Mouse (Mus musculus): ENCODE data around the gene Hyal3. TPM values are rescaled to one million over a fixed set of nuclear protein-coding genes. Genes with fewer than 3 reads are reported as not detected.

Gene Hyal3
- total and polyA plus RNA-seq, 2 experiments from 2014 or later: 1.8 to 4.3 TPM

DNA sequence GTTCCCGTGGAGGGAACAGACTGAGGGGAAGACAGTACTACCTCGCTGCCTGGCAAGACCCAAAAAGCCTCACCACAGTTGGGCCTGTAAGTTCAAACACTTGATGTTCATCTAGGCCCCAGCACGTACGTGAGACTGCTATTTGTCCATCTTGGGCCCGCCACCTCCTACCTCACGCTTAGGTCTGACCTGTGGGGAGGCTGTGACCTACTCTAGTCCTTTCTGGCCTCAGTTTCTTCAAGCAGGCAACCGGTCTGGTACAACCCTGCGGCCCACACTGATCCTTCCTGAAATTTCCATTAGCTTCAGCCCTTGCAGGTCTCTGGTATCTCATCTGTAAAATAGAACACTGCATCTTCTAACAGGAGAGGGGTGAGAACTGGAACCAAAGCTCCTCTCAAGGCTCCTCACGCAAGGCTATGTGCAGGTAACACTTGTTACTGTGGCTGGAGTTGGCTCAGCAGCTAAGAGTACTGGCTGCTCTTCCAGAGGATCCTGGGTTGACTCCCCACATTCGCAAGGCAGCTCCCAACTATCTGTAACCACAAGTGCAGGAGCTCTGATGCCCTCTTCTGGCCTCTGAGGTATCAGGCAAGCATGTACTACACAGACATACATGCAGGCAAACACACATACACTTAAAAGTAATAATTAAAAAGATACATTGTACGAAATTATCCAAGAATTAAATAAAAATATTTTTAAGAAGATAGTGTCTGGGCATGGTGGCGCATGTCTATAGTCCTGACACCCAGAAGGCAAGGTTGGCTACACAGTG is 44.9 kb downstream of the Hyal3 start:
- ATAC-seq (ENCODE audit: low FRiP score) (no peak), DNase-seq (ENCODE audit: low spot score) (no peak)
- Histone ChIP-seq H3K9me3 (ENCODE audit: low read length) (no peaks in the 10 kb centered on the region), H3K4me2 (ENCODE audit: low read depth, low read length, poor library complexity, severe bottlenecking) (no peak overlapping the region), H3K27me3 (ENCODE audit: insufficient read depth, low read length) (no peaks in the 10 kb centered on the region), H3K4me1 (ENCODE audit: insufficient read depth, low read length) (peaks cover 36% of the 10 kb centered on the region), H3K4me3 (ENCODE audit: low read depth, low read length) (no peak overlapping the region), H3K36me3 (ENCODE audit: insufficient read depth, low read length) (peaks cover 13% of the 10 kb centered on the region; the same call in 1 of the 2 replicates), H3K9ac (replicated peaks; ENCODE audit: low read length, poor library complexity, severe bottlenecking) (no peak overlapping the region), H3K27ac (ENCODE audit: low read depth, low read length) (peak overlapping the region; percentile 95)
- WGBS: 85% methylated on average over 12 of the region's 12 CpGs
- peak; percentile 69 for TF ChIP-seq CTCF (IDR thresholded peaks at IDR 0.05)

DNA sequence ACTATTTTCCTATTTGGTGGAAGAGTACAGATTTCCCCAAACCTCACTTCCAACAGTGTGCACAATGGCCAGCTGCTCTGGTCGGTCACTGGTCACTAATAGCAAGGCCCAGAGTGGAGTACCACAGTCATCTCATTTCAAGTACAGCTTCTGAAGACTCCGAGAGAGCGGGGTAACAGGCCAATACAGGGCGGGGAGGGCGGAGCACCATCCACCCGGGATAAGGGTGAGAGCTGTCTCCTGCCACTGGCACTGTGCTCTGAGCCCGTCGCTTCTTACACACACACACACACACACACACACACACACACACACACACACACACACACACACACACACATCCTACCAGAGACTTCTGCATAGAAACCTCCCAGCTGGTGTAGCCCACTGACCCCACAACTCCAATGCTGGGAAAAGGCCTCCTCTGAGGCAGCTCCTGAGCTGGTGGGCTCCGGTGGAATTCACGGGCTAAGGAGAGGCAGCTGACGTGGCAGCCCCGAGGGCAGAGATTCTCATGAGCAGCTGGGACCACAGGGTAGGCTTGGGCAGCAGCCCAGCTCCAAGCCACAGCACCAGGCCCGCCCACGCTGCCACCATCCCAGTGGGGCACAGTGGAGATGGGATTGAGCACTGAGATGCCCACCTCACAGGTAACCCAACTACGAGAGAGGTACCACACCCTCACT is 45.7 kb downstream of the Hyal3 start:
- Histone ChIP-seq H3K9ac (replicated peaks; ENCODE audit: low read length, poor library complexity, severe bottlenecking) (peak overlapping the region; percentile 34; the same call in 1 of the 2 replicates), H3K4me1 (ENCODE audit: insufficient read depth, low read length) (peaks cover 42% of the 10 kb centered on the region), H3K4me3 (ENCODE audit: low read depth, low read length) (no peak overlapping the region), H3K27ac (ENCODE audit: low read depth, low read length) (peak overlapping the region; percentile 95), H3K36me3 (ENCODE audit: insufficient read depth, low read length) (peaks cover 13% of the 10 kb centered on the region; the same call in 1 of the 2 replicates), H3K9me3 (ENCODE audit: low read length) (no peaks in the 10 kb centered on the region), H3K4me2 (ENCODE audit: low read depth, low read length, poor library complexity, severe bottlenecking) (peak overlapping the region; percentile 37; the same call in 1 of the 2 replicates), H3K27me3 (ENCODE audit: insufficient read depth, low read length) (no peaks in the 10 kb centered on the region)
- 26% methylated on average over 13 of the region's 15 CpGs for WGBS
- TF ChIP-seq CTCF (IDR thresholded peaks at IDR 0.05): no peak
- ATAC-seq (ENCODE audit: low FRiP score) (peak; percentile 32), DNase-seq (ENCODE audit: low spot score) (peak; percentile 70)

DNA sequence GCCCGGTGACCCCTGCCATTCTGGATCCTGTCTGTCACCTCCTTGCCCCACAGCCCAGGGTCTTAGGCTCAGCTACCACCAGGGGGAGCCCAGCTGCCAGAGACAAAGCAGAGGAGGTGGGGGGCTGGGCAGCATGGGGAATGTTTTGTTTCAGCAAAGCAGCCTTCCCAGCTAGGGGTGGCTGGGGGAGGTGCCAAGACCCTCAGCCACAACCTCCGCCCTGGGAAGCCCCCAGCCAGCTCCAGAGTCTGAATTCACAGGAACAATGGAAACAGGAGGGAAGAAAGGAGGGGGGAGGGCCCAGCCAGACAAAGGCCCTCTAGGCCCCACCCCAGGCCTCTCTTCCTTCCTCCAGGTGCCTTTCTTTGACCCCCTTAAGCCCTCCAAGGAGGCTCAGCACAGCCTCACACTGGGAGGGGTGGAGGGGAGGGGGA is 46.2 kb downstream of the Hyal3 start:
- Histone ChIP-seq H3K9me3 (ENCODE audit: low read length) (no peaks in the 10 kb centered on the region), H3K27ac (ENCODE audit: low read depth, low read length) (peak overlapping the region; percentile 95), H3K36me3 (ENCODE audit: insufficient read depth, low read length) (peaks cover 13% of the 10 kb centered on the region; the same call in 1 of the 2 replicates), H3K9ac (replicated peaks; ENCODE audit: low read length, poor library complexity, severe bottlenecking) (peak overlapping the region; percentile 34; the same call in 1 of the 2 replicates), H3K4me2 (ENCODE audit: low read depth, low read length, poor library complexity, severe bottlenecking) (peak overlapping the region; percentile 37; the same call in 1 of the 2 replicates), H3K4me1 (ENCODE audit: insufficient read depth, low read length) (peaks cover 45% of the 10 kb centered on the region), H3K27me3 (ENCODE audit: insufficient read depth, low read length) (no peaks in the 10 kb centered on the region), H3K4me3 (ENCODE audit: low read depth, low read length) (no peak overlapping the region)
- peak; percentile 91 for DNase-seq (ENCODE audit: low spot score)
- 0% methylated on average over 2 of the region's 2 CpGs for WGBS
- ATAC-seq (ENCODE audit: low FRiP score): peak; percentile 74
- peak; percentile 96 for TF ChIP-seq CTCF (IDR thresholded peaks at IDR 0.05)

DNA sequence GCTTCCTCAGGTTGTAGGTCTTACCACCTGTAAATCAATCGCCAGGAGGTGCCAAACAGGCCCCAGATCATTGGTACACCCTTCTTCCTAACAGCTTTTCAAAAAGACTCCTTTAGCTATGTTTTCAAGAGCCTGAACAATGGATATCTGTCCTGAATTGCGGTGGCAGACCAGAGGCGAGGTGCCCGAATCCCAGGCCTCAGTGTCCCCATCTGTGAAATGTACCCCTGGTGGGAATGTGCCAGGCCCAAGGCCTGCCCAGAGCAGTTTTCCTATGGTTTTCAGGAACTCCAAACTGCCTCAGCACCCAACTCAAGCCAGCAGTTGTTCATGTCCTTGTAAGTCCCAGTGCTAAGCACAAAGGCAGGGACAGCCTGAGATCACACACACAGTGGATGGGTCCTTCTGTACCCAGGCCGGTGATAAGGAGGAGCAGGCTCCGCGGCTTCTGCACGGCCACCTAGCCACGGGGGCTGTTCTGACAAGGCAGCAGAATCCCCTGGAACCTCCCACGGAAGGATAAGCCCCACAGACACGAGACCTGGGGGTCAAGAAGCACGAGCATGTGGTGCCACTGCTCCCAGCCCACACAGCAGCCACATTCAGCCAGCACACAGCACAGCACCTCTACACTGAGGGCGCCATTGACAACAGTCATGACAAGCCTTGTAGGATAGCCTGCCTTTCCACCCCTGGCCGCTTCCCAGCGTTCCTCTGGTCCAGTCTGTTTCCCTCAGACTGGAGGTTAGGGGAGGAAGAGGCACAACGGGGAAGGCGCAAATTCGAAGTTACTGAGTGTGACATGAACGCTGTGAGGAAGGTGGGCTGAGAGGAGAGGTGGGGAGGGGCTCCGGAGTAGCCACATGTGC is 47.0 kb downstream of the Hyal3 start:
- peaks cover 52% of the 10 kb centered on the region for H3K4me1 ChIP-seq (ENCODE audit: insufficient read depth, low read length)
- peak overlapping the region; percentile 34; the same call in 1 of the 2 replicates for H3K9ac ChIP-seq (replicated peaks; ENCODE audit: low read length, poor library complexity, severe bottlenecking)
- no peaks in the 10 kb centered on the region for H3K27me3 ChIP-seq (ENCODE audit: insufficient read depth, low read length)
- H3K4me2 ChIP-seq (ENCODE audit: low read depth, low read length, poor library complexity, severe bottlenecking): peak overlapping the region; percentile 37; the same call in 1 of the 2 replicates
- ATAC-seq (ENCODE audit: low FRiP score): no peak
- H3K36me3 ChIP-seq (ENCODE audit: insufficient read depth, low read length): peaks cover 10% of the 10 kb centered on the region; the same call in 1 of the 2 replicates
- DNase-seq (ENCODE audit: low spot score): no peak
- 11% methylated on average over 20 of the region's 20 CpGs for WGBS
- no peak for TF ChIP-seq CTCF (IDR thresholded peaks at IDR 0.05)
- no peak overlapping the region for H3K4me3 ChIP-seq (ENCODE audit: low read depth, low read length)
- H3K9me3 ChIP-seq (ENCODE audit: low read length): no peaks in the 10 kb centered on the region
- H3K27ac ChIP-seq (ENCODE audit: low read depth, low read length): peak overlapping the region; percentile 95

DNA sequence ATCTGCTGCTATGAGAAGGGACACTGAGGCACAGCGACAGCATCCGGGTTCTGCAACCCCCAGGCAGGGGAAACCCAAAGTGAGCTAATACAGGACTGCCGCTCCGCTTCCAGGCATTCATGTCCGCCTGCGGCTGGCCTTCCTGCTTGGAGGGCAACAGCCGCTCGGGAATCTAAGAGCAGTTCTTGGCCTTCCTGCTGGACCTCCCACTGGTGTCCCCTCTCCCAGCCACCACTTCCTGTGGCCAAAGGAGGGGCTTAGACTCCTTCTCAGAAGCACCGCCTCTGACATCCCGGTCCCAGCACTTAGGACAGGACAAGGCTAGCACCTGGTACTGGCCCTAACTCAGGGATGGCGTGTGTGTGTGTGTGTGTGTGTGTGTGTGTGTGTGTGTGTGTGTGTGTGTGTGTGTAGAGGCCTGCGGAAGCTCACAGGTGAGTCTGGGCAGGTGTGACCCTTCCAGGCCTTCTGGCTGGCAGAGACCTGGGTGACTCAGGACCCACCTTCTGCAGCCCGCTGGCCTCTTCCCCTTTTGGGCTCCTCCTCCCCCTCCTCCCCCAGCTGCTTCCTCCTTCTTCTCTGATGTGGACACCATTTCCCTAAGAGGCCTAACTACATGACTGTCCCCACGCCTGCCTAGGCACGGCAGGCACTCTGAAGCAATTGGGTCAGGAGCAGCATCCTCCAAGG is 48.2 kb downstream of the Hyal3 start:
- H3K9me3 ChIP-seq (ENCODE audit: low read length): no peaks in the 10 kb centered on the region
- no peak for TF ChIP-seq CTCF (IDR thresholded peaks at IDR 0.05)
- H3K4me3 ChIP-seq (ENCODE audit: low read depth, low read length): no peak overlapping the region
- peak overlapping the region; percentile 50 for H3K9ac ChIP-seq (replicated peaks; ENCODE audit: low read length, poor library complexity, severe bottlenecking)
- peak overlapping the region; percentile 18; the same call in 1 of the 2 replicates for H3K4me2 ChIP-seq (ENCODE audit: low read depth, low read length, poor library complexity, severe bottlenecking)
- H3K4me1 ChIP-seq (ENCODE audit: insufficient read depth, low read length): peaks cover 53% of the 10 kb centered on the region
- no peak for DNase-seq (ENCODE audit: low spot score)
- 38% methylated on average over 15 of the region's 15 CpGs for WGBS
- peaks cover 10% of the 10 kb centered on the region; the same call in 1 of the 2 replicates for H3K36me3 ChIP-seq (ENCODE audit: insufficient read depth, low read length)
- peak overlapping the region; percentile 95 for H3K27ac ChIP-seq (ENCODE audit: low read depth, low read length)
- no peaks in the 10 kb centered on the region for H3K27me3 ChIP-seq (ENCODE audit: insufficient read depth, low read length)
- ATAC-seq (ENCODE audit: low FRiP score): no peak

Data from midbrain, postnatal 0 days (tissue).